Mouse (Mus musculus) forebrain, embryonic 14.5 days (tissue): ENCODE results near the gene Cyp46a1. TPM values are rescaled to one million over a fixed set of nuclear protein-coding genes. Genes with fewer than 3 reads are reported as not detected.
A peak's percentile ranks its signal among the peaks of the same experiment; 100 is the strongest.

Experiments used
- ATAC-seq: fragments of 200-750 bp; cut with Nextera tagmentation; 2 replicates; pipeline ENCODE4 v1.8.0; 2017; ENCODE audit warnings: mild to moderate bottlenecking, moderate library complexity
- DNase-seq: peaks from one replicate; pipeline ENCODE4 v3.0.0-alpha.2; 2015; ENCODE audit warnings: low spot score
- H3K27ac ChIP-seq: fragments of 300-500 bp; sonication (generic); 2 replicates; pipeline ENCODE4 v1.5.1; 2014; ENCODE audit warnings: low read depth, mild to moderate bottlenecking, control low read depth, low read length, moderate library complexity
- H3K27me3 ChIP-seq: fragments of 300-500 bp; sonication (generic); replicated peaks from 2 replicates; pipeline ENCODE4 v1.6.1; 2014; ENCODE audit warnings: low read length, control low read depth, mixed read lengths; ENCODE audit not compliant: control insufficient read depth, insufficient read depth
- H3K36me3 ChIP-seq: fragments of 300-500 bp; sonication (generic); 2 replicates; pipeline ENCODE4 v1.6.1; 2014; ENCODE audit warnings: low read length, control low read depth; ENCODE audit not compliant: control insufficient read depth, insufficient read depth
- H3K4me1 ChIP-seq: fragments of 300-500 bp; sonication (generic); 2 replicates; pipeline ENCODE4 v1.6.1; 2014; ENCODE audit warnings: antibody characterized with exemption, low read length, control low read depth; ENCODE audit not compliant: control insufficient read depth, insufficient read depth
- H3K4me2 ChIP-seq: fragments of 300-500 bp; sonication (generic); 2 replicates; pipeline ENCODE4 v1.6.1; 2014; ENCODE audit warnings: mild to moderate bottlenecking, control low read depth, low read length
- H3K4me3 ChIP-seq: fragments of 300-500 bp; sonication (generic); 2 replicates; pipeline ENCODE4 v1.5.1; 2014; ENCODE audit warnings: low read depth, low read length, control low read depth
- H3K9ac ChIP-seq: fragments of 300-500 bp; sonication (generic); 2 replicates; pipeline ENCODE4 v1.6.1; 2014; ENCODE audit warnings: mild to moderate bottlenecking, low read length, control low read depth, moderate library complexity
- H3K9me3 ChIP-seq: fragments of 300-500 bp; sonication (generic); replicated peaks from 2 replicates; pipeline ENCODE4 v1.6.1; 2016; ENCODE audit warnings: low read length, control low read depth, mixed read lengths; ENCODE audit not compliant: control insufficient read depth
- WGBS: fragments of 180-500 bp; shearing (Covaris S2); extraction: QIAGEN DNeasy Blood & Tissue Kit; methylation state at CpG from one replicate; pipeline ENCODE4 v1.1.7; 2014; 5-methylcytosine and 5-hydroxymethylcytosine counted together
- polyA plus RNA-seq: library from polyadenylated mRNA; unstranded; fragments of >200 nt; fragmentation: Nextera tagmentation; extraction: Ambion mirVana; gene quantifications from 2 replicates; pipeline ENCODE4 v1.2.1, GENCODE M21; 2014

Cyp46a1 gene
- 10.9 and 14.3 TPM in 2 replicates for polyA plus RNA-seq

DNA sequence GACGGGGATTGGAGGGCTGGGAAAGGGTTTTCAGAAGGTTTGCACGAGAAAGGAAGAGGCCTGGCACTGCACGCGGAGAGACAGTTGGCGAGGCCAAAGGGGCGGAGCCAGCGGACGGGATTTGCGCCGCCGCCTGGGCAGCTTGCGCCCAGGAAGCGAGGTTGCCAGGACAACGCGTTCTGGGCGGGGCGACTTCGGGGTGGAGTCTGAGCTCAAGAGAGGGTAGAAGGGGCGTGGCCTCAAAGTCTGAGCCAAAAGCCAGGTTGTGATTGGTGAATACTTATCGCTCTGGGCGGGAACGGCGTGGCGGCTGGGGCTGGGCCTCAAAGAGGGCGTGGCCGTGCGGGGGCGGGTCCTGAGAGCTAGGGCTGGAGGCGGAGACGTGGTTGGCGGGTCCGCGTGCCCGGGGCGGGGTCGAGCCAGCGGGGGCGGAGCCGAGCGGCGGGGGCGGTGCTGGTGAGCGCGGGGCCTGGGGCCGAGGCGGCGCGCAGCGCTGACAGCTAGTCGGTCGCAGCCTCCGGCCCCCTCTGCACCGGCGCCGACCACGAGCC, at the start of gene Cyp46a1:
TSS of gene Cyp46a1 (plus strand) at position 487 of the 551 bp plus-strand sequence.
- no peaks in the 10 kb centered on the region for H3K36me3 ChIP-seq
- peak within 1 kb of the TSS; percentile 97 for H3K4me2 ChIP-seq
- peak; percentile 100 for DNase-seq
- WGBS: 0% methylated on average over 25 of the region's 56 CpGs
- no peaks in the 10 kb centered on the region for H3K9me3 ChIP-seq
- 0 out of 2 replicates have a peak, but pooled peaks cover under 1% of the 10 kb centered on the region for H3K27me3 ChIP-seq
- ATAC-seq: peak; percentile 93
- H3K4me3 ChIP-seq: peak within 1 kb of the TSS; percentile 61
- peaks cover 15% of the 10 kb centered on the region; the same call in 1 of the 2 replicates for H3K4me1 ChIP-seq
- peak within 1 kb of the TSS; percentile 74 for H3K27ac ChIP-seq
- peak within 1 kb of the TSS; percentile 70 for H3K9ac ChIP-seq

DNA sequence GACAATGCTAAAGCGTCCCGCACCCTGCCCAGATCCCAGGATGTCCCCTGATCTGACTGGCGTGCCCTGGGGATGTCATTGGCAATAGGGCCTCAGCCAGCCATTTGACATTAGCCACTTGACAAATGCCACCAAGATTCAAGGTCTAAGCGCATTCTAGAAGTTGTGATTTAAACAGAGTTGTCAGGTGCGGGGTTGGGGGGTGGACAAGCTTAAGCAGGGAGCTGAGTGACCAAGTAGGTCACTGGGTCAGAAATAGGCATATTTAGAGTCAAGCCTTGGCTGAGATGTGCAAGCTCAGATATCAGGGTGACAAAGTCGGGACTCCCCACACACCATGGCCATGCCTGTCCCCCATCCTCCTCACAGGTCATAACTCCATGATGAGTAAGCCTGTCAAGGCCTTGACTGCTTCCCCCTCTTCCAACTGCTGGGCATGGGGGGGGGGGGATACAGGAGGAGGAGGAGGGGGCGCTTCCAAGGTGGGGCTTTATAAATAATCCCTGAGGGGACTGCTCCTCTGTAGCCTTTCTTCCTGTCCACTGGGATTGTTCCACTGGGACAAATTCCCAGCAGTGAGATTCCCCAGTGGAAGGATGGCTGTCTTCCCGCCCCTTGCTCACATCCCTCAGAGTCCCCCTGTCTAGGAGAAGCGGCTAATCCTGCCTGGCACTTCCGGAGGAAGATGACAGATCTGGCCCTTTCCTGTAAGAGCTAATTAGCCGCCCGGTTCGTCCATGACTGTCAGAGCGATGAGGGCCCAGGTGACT, 49.5 kb upstream of the Cyp46a1 start:
- DNase-seq (no peak), ATAC-seq (peak; percentile 45)
- Histone ChIP-seq H3K9ac (peak overlapping the region; percentile 45; the same call in 1 of the 2 replicates), H3K27me3 (no peaks in the 10 kb centered on the region), H3K4me2 (peak overlapping the region; percentile 14; the same call in 1 of the 2 replicates), H3K36me3 (no peaks in the 10 kb centered on the region), H3K4me3 (no peak overlapping the region), H3K9me3 (no peaks in the 10 kb centered on the region), H3K4me1 (peaks cover 11% of the 10 kb centered on the region), H3K27ac (peak overlapping the region; percentile 33)
- WGBS: 28% methylated on average over 14 of the region's 14 CpGs

DNA sequence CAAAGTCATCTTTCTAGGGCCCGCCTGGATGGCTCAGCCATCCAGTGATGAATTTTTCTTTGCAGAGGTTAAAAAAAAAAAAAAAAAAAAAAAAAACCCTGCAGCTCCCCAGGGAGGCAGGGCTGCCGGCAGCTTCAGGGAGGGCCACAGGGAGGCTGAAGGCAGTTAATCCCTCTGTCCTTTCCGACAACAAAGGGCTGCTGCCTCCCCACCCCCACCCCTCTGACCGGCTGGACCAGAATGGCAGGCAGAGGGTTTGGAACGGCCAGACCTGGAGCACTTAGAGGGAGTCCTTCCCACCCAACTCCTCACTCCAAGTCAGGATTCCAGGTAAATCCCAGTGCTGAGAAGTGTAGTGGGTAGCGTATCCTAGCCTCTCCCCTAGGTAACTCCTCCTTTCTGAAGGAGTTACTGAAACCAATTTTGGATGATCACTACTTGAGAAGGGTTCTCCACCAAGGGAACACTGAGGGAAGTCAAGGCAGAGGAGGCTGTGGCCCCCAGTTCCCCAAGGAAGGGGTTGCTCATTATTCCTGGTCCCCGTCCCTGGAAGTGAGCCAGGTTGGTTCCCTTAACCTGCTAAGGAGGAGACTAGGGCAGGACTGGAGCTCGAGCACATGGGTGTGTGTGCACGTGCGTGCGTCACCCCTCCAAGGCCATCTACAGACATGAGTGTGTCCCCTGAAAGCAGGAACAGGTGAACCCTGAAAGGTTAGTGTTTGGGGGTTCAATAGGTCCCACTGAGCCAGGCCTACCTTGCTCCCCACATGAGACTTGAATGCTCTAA, 48.8 kb upstream of the Cyp46a1 start:
- H3K27me3 ChIP-seq: no peaks in the 10 kb centered on the region
- H3K9ac ChIP-seq: peak overlapping the region; percentile 45; the same call in 1 of the 2 replicates
- no peaks in the 10 kb centered on the region for H3K9me3 ChIP-seq
- peak overlapping the region; percentile 14 for H3K4me2 ChIP-seq
- peak; percentile 24; the same call in 1 of the 2 replicates for ATAC-seq
- WGBS: 21% methylated on average over 11 of the region's 11 CpGs
- H3K36me3 ChIP-seq: no peaks in the 10 kb centered on the region
- no peak for DNase-seq
- H3K27ac ChIP-seq: peak overlapping the region; percentile 33
- H3K4me3 ChIP-seq: no peak overlapping the region
- H3K4me1 ChIP-seq: peaks cover 11% of the 10 kb centered on the region

DNA sequence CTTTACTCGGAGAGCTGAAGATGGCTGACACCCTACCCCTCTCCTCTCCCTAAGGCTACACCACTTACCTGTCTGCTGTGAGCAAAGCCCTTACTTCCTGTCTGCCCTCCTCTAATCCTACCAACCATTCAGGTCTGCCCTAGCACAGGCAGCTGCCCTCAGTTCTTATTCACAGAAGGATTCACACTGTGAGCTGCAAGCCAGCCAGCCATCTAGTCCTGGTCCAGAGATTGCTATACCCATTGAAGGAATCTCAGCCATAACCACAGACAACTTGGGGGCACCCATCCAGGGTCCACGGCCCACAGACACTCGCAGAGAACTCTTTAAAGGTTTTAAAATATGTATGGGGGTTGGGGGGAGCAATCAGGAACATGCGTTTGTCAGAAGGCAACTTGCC, 47.8 kb upstream of the Cyp46a1 start:
- Histone ChIP-seq H3K27ac (no peak overlapping the region), H3K27me3 (no peaks in the 10 kb centered on the region), H3K9ac (no peak overlapping the region), H3K4me2 (no peak overlapping the region), H3K36me3 (no peaks in the 10 kb centered on the region), H3K4me3 (no peak overlapping the region), H3K9me3 (no peaks in the 10 kb centered on the region), H3K4me1 (peaks cover 11% of the 10 kb centered on the region)
- WGBS: 78% methylated on average over 4 of the region's 4 CpGs
- ATAC-seq: no peak
- no peak for DNase-seq

DNA sequence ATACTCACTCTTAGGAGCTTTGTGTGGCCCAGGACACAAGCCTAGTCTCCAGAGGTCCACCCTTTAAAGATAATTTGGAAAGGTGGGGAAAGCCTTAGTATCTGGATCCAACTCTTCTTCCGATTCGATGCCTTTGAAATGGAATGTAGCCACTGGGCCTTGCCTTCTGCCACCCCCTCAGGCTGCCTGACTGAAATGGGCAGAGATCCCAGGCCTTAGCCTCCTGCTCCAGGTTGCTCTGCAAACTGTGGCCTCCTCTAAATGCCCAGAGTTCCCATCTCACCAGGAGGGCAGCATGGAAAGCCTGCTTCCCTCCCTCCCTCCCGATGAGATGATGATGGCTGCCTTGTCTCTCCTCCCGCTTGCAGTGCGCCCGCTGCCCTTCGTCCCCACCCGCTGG, 47.2 kb upstream of the Cyp46a1 start:
- no peaks in the 10 kb centered on the region for H3K9me3 ChIP-seq
- DNase-seq: no peak
- WGBS: 91% methylated on average over 8 of the region's 8 CpGs

DNA sequence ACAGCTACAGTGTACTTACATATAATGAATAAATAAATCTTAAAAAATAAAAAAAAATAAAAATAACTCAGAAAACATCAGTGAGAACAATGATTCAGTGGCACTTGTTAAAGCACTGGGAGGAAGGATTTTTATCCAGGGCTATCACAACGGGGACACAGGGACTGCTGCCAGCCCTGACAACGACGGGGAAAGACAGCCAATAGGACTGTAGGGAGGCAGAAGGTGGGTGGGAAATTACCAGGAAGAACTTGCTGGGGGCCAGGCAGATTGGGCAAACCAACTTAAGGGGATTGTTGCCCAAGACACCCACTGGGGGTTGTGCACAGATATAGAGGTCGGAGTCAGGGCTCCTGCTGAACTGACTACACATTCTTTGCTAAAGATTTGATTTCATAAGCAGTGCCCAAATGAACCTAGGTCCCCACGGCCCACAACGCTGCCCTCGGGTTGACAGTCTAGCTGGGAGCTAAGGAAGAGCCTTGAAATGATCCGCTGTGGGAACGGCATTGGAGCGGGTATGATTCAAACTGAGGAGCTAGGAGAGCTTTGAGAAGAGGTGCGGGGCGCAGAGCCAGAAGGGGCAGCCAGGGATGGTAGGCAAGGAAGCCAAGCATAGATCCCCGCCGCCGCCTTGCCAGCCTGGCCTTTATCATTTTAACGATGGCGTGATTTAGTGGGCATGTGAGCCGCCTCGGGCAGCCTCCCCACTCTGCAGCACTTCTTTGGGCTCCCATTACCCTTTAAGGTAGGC, 45.9 kb upstream of the Cyp46a1 start:
- no peak overlapping the region for H3K9ac ChIP-seq
- H3K36me3 ChIP-seq: no peaks in the 10 kb centered on the region
- H3K4me2 ChIP-seq: no peak overlapping the region
- no peak overlapping the region for H3K4me3 ChIP-seq
- no peak overlapping the region for H3K27ac ChIP-seq
- no peak for DNase-seq
- H3K27me3 ChIP-seq: no peaks in the 10 kb centered on the region
- WGBS: 61% methylated on average over 19 of the region's 19 CpGs
- peaks cover 14% of the 10 kb centered on the region for H3K4me1 ChIP-seq
- ATAC-seq: no peak
- no peaks in the 10 kb centered on the region for H3K9me3 ChIP-seq

More for the DNA sequence above, 47.2 kb upstream of the Cyp46a1 start:
- Histone ChIP-seq H3K4me3 (no peak overlapping the region), H3K27ac (no peak overlapping the region), H3K4me1 (peaks cover 11% of the 10 kb centered on the region), H3K27me3 (no peaks in the 10 kb centered on the region), H3K36me3 (no peaks in the 10 kb centered on the region), H3K9ac (no peak overlapping the region), H3K4me2 (no peak overlapping the region)
- no peak for ATAC-seq

DNA sequence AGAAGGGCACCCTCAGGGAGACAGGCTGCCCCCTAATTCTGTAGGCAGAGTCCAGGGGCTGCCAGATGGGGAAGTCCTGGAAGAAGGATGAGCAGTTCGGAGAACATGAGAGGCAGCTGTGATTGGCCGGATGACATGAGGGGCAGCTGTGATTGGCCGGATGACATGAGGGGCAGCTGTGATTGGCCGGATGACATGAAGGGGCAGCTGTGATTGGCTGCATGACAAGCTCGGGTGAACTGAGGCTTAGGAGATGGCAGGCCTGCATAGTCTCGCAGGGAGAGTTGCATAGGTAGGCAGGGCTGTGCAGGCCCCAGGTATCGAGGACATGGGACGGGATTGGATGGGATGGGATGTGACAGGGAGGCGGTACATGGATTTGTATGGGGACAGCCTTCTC, 41.8 kb upstream of the Cyp46a1 start:
- no peaks in the 10 kb centered on the region for H3K9me3 ChIP-seq
- no peak overlapping the region for H3K9ac ChIP-seq
- H3K36me3 ChIP-seq: no peaks in the 10 kb centered on the region
- H3K4me1 ChIP-seq: peaks cover 4% of the 10 kb centered on the region; the same call in 1 of the 2 replicates
- peak overlapping the region; percentile 20; the same call in 1 of the 2 replicates for H3K4me2 ChIP-seq
- H3K27ac ChIP-seq: no peak overlapping the region
- H3K27me3 ChIP-seq: no peaks in the 10 kb centered on the region
- DNase-seq (peak; percentile 60), ATAC-seq (peak; percentile 80)
- WGBS: 9% methylated on average over 9 of the region's 9 CpGs
- H3K4me3 ChIP-seq: no peak overlapping the region

DNA sequence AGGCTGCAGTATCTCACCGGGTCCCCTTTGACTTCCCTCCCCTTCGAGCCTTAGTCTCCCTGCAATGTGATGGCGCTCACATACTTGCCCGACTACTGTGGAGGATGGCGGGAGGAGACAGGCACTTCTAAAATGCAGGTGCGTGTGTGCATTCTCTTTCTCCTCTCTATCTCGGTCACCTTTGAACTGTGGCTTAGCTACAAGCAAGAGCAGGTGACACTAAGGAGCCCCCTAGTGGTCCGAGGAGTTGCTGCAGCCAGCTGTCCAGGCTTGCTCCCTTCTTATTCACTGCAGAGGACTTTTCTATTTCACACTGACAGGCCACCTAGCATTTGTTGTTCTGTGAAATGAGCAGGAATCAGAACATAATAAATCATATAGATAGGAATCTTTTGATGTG, 41.2 kb upstream of the Cyp46a1 start:
- ATAC-seq: peak; percentile 63
- 5% methylated on average over 8 of the region's 8 CpGs for WGBS
- H3K27ac ChIP-seq: no peak overlapping the region

More for the DNA sequence above, 41.2 kb upstream of the Cyp46a1 start:
- Histone ChIP-seq H3K4me2 (peak overlapping the region; percentile 20; the same call in 1 of the 2 replicates), H3K9me3 (no peaks in the 10 kb centered on the region), H3K9ac (no peak overlapping the region), H3K27me3 (no peaks in the 10 kb centered on the region), H3K4me3 (no peak overlapping the region), H3K4me1 (peaks cover 4% of the 10 kb centered on the region; the same call in 1 of the 2 replicates), H3K36me3 (no peaks in the 10 kb centered on the region)
- DNase-seq: peak; percentile 81
